Mouse (Mus musculus) layer of hippocampus, adult 9-11 months (tissue): ENCODE measurements at regions not wholly inside any gene's neighbourhood (a gene's known extent, or its start where the extent isn't known, plus 50 kb on each side); places are given as distances from the start of the nearest gene placed in this dataset.

ENCODE experiments used
- DNase-seq: peaks from one replicate; pipeline ENCODE4 v3.0.0; 2022

DNA sequence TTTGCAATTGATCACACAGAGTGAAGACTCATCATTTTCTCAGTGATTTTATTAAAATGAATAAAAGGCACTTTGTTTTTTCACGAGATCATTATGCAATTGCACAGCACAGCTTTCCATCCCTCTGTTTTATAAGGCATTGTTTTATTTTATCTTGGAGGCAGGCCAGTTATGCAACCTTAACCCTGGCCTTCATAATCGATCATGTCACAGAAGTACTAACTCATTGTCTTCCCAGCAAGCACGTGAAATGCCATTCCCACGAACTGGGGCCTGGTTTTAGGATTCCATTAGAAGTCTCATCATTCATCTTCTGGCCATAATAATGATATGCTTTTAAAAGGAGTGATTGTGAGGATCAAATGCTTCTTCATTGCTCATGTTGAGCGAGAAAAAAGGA, 355.5 kb upstream of the Gria3 start:
- DNase-seq = no peak

DNA sequence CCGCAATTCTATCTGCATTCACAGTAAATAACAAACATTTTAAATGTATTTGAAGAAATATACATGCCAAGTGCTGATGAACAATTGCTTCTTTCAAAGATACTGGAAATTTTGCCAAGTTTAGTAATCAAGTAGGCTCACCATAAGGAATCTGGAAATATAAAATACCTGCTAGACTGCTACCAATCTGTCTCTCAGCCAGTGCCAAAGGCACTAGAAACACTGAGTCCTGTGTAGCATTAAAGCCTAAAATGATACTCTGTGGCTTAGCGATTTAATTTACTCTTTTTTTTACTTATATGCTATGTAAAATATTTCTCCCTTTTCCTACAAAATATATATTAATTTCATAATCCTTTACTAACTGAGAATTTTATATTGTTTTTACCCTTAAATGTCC, 347.8 kb upstream of the Gria3 start:
- peak; percentile 6 for DNase-seq

DNA sequence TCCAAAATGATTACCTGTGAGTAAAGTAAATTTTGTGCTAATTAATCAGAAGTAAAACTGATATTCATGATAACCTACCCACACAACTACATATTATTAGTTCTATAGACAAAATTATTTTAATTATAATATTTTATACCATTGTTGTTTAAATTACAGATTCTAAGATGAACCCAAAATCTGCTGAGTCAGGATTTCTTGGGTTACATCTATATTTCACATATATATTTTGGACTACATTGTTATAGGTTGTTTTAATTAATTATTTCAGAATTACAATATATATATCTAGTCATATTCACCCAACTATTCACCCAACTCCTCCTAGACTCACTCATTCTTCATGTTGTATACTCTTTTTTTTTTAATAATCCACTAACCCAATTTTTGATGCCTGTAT, 346.0 kb upstream of the Gria3 start:
- DNase-seq = no peak
